Mouse (Mus musculus) lung, postnatal 10 days (tissue): ENCODE data around the gene Ifnz.
A peak's percentile ranks its signal among the peaks of the same experiment; 100 is the strongest.
"Not testable (repeated sequence)": the region's sequence is repeated elsewhere in the genome, so short reads cannot be mapped to it uniquely, and the experiment has no call there.

ENCODE experiments used
- DNase-seq: peaks from one replicate; pipeline ENCODE4 v3.0.0; 2021

The Ifnz gene

DNA sequence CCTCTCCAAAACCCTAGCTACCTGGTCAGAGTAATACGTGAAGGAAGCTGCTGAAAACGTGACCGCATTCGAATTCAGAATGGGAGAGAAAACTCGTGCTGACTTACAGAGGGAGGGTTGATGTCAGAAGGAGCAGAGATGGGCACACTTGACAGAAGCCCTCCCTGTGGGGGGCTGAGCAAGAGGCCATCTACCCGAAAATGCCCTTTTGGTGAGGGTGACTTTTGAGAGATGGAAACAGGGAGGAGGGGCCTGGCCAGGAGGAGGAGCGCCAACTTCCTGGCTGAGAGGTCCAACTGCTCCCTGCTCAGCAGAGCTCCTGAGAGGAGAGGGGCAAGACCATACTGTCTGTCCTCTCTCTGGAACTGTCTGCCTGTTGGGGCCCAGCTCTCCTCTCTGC, at the start of gene Ifnz:
Ifnz (plus strand) TSS at position 301 of the 400 bp plus-strand sequence.
- not testable (repeated sequence) for DNase-seq

DNA sequence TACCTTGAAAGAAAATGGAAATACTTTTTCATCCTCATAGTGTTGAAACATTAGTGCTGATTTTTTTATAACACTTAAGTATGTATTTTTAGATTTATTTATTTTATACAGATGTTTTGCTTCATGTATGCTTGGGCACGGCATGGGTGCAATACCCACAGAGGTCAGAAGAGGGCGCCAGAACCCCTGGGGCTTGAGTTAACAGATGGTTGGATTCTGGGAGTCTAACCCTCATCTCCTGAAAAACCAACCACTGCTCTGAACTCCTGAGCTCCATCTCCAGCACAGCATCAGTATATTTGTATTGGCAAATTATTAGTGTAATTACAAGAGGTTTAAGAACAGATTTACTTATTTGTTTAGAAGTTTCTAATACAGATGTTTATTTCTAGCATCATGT, 43.5 kb upstream of the Ifnz start:
- DNase-seq = peak; percentile 83

DNA sequence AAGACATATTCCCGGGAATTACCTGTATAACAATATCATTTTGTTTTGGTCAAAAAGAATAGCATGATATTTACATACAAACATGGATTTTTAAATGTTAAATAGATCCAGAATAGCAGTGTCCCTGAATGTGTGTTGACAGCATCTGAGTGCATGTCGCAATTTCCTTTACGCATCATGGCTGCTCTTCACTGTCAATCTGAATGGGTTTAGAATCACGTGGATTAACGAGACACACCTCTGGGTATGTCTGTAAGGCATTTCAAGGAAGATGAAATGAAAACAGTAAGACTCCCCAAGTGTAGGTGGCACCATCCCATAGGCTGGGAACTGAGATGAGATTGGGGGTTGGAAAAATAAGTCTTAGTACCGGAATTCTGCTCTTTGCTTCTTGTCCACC, 42.9 kb upstream of the Ifnz start:
- no peak for DNase-seq

DNA sequence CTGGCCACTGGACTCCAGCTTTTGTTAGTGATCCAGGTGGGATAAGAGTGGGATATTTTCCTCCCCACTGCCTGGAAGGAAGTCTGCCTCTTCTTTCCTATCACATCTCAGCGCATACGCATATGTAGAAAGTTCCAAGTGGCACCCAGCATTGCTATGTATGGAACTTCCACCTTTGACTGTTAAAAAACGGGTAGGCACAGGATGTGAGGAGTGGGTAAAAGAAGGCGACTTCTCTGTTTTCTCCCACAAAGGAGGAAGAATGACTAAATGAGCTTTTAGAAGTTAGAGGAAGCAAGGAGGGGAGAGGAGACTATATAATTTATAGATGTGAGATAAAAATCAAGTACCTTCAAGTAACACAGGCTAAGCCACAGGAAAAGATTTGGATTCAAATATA, 40.5 kb upstream of the Ifnz start:
- no peak for DNase-seq

DNA sequence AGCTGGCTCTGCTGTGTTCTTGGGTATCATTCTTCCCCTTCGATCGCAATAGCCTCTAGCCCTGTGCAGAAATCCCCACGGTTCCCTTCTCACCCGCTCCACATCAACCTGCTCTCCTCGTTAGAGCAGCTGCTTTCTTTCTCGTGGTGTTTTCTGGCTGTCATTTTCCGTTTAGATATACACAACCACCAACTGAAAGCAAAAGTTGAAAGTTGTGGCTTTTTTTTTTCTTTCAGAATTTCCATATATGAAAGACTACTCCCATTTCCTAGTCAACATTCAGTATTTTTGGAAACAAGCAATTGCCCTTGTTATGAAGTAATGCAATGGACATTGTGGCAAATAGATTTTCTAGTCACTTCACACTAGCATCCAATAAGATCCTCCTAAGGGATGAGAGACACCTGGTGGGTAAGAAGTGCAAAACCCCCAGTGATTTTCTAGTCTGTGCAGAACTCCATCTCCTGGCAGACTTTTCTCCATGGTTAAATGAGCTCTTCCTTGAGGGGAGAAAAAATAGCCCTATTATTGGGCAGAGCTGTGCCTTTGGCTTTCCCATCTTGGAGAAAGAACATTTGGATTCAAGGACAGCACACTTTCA, 39.1 kb upstream of the Ifnz start:
- no peak for DNase-seq

DNA sequence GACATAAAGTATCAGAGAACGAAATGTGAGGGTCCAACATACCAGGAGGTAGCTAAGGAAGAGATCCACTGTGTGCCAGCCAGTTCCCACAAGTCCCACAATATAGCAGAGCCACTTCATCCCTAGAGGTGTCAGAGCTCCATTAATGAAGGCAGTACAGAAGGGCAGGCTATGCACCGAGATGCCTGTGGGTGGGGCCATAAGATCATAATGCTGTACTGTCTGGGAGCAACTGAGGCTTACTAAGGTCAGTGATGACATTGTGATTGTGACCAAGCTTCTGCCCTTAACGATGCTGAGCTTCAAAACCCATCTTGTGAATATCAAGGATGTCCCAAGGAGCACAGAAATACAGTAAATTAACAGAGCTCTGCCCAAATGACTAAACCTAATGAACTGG, 37.7 kb upstream of the Ifnz start:
- no peak for DNase-seq

DNA sequence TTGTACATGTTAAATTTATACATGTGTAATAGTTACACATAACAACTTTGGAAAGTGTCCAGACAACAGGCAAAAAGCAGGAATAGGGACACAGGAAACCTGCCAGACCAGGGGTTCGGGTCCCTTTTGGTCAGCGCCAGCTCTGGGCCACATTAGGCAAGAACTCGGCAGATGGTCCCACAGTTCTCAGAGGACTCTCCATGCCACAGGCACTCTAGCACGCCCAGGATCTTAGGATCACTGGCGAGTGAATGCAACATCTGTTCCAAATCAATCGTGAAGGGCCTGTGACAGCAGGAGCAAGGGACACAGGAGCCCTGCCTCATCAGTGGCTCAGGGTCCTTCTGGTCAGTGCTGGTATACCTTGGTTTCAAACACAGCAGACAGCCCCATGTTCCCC, 32.0 kb upstream of the Ifnz start:
- DNase-seq = no peak

DNA sequence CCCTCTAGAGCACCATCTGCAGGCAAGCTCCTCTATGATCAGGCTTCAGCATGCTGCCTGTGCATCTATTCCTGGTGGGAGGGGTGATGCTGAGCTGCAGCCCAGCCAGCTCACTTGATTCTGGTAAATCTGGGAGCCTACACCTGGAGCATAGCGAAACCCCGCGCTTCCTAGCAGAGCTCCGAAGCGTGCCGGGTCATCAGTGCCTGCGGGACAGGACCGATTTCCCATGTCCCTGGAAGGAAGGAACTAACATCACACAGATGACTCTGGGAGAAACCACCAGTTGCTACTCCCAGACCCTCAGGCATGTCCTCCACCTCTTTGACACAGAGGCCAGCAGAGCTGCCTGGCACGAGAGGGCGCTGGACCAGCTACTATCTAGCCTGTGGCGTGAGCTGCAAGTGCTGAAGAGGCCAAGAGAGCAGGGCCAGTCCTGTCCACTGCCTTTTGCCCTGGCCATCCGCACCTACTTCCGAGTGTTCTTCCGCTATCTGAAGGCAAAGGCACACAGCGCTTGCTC, 27.1 kb upstream of the Ifnz start, which contains the start of gene Gm13271:
Gm13271 (plus strand) TSS at position 51 of the 523 bp plus-strand sequence.
- DNase-seq = peak; percentile 69

DNA sequence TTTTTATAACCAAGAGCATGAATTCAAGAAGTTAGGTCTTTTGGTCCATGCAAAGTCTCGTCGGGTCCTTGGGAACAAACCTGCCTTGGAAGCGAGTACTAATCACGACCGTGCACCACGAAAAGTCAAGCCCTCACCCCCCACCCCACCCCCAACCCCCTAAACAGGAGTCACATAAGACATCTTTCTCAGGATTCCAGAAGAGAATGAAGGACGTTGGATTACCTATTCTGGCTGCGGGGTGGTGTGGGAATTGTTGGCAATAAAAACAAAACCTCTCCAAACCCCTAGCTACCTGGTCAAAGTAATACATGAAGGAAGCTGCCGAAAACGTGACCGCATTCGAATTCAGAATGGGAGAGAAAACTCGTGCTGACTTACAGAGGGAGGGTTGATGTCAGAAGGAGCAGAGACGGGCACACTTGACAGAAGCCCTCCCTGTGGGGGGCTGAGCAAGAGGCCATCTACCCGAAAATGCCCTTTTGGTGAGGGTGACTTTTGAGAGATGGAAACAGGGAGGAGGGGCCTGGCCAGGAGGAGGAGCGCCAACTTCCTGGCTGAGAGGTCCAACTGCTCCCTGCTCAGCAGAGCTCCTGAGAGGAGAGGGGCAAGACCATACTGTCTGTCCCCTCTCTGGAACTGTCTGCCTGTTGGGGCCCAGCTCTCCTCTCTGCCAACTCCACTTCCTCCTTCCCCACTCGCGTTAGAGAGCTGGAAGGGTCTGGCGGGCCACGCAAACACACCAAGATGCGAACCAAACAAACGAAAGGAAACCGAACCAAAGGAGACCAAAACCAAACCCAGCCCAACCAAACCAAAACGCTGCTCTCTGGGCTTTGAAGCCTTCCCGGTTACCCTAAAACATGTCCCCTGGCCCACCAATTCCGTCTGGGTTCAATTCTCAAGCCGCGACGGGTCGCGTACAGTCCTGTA, 25.1 kb upstream of the Ifnz start:
- DNase-seq = peak; percentile 23

DNA sequence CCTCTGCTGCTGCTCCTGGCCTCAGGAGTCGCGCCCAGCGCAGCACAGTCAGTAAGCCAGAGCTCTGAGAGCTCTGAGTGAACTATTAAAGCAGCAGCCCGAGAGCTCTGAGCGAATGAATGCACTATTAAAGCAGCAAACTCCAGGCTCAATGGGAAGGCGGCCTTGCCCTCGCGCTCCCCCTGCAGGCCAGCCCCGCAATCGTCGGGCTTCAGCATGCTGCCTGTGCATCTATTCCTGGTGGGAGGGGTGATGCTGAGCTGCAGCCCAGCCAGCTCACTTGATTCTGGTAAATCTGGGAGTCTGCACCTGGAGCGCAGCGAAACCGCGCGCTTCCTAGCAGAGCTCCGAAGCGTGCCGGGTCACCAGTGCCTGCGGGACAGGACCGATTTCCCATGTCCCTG, 24.3 kb upstream of the Ifnz start:
- DNase-seq = peak; percentile 91

DNA sequence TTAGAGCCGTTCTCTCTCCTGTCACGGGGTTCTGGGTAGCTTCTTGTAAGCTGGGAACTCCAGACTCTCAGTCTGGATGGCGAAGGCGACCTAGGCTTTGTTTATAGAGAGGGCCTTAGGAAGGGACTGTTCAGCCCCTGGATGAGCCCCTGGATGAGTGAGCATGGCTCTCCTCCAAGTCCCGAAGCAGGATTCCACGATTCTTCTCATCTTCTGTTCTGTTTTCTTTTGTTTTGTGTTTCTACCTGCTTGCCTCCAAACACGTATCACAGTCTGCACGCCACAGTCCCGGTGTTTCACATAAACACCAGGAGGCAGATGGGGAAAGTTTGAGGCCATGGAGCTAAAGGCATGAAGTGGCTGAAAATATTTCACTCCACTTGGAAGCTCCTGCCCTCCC, 23.2 kb upstream of the Ifnz start:
- not testable (repeated sequence) for DNase-seq

DNA sequence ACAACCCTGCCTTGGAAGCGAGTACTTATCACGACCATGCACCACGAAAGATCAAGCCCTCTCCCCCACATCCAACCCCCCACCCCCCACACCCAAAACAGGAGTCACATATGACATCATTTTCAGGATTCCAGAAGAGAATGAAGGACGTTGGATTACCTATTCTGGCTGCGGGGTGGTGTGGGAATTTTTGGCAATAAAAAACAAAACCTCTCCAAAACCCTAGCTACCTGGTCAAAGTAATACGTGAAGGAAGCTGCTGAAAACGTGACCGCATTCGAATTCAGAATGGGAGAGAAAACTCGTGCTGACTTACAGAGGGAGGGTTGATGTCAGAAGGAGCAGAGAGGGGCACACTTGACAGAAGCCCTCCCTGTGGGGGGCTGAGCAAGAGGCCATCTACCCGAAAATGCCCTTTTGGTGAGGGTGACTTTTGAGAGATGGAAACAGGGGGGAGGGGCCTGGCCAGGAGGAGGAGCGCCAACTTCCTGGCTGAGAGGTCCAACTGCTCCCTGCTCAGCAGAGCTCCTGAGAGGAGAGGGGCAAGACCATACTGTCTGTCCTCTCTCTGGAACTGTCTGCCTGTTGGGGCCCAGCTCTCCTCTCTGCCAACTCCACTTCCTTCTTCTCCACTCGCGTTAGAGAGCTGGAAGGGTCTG, 22.2 kb upstream of the Ifnz start, which contains the start of gene Gm13283:
Gm13283 (plus strand) TSS at position 510 of the 659 bp plus-strand sequence.
- peak; percentile 75 for DNase-seq

DNA sequence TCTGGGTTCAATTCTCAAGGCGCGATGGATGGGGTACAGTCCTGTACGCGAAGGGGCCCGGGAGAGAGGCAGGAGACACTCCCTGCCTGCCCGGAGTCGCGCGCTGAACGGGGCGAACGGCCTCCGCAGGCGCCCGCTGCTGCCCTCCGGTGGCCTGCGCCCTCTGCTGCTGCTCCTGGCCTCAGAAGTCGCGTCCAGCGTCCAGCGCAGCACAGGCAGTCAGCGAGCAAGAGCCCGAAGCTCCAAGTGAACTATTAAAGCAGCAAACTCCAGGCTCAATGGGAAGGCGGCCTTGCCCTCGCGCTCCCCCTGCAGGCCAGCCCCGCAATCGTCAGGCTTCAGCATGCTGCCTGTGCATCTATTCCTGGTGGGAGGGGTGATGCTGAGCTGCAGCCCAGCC, 21.5 kb upstream of the Ifnz start:
- DNase-seq = peak; percentile 88

DNA sequence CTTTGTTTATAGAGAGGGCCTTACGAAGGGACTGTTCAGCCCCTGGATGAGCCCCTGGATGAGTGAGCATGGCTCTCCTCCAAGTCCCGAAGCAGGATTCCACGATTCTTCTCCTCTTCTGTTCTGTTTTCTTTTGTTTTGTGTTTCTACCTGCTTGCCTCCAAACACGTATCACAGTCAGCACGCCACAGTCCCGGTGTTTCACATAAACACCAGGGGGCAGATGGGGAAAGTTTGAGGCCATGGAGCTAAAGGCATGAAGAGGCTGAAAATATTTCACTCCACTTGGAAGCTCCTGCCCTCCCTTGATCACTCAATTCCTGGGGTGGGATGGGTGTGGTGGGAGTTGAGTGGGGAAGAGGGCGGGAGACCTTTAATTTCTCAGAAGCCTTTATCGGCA, 20.2 kb upstream of the Ifnz start:
- peak; percentile 80 for DNase-seq

DNA sequence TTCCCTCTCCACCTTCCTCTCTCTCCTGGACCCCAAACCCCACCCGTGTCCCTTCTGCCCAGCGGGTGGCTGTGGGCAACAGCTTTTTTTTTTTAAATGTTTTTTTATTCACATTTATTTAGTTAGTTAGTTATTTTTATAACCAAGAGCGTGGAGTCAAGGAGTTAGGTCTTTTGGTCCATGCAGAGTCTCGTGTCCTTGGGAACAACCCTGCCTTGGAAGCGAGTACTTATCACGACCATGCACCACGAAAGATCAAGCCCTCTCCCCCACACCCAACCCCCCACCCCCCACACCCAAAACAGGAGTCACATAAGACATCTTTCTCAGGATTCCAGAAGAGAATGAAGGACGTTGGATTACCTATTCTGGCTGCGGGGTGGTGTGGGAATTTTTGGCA, 19.6 kb upstream of the Ifnz start:
- not testable (repeated sequence) for DNase-seq

DNA sequence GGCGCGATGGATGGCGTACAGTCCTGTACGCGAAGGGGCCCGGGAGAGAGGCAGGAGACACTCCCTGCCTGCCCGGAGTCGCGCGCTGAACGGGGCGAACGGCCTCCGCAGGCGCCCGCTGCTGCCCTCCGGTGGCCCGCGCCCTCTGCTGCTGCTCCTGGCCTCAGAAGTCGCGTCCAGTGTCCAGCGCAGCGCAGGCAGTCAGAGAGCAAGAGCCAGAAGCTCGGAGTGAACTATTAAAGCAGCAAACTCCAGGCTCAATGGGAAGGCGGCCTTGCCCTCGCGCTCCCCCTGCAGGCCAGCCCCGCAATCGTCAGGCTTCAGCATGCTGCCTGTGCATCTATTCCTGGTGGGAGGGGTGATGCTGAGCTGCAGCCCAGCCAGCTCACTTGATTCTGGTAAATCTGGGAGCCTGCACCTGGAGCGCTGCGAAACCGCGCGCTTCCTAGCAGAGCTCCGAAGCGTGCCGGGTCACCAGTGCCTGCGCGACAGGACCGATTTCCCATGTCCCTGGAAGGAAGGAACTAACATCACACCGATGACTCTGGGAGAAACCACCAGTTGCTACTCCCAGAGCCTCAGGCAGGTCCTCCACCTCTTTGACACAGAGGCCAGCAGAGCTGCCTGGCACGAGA, 18.4 kb upstream of the Ifnz start:
- DNase-seq = peak; percentile 70

DNA sequence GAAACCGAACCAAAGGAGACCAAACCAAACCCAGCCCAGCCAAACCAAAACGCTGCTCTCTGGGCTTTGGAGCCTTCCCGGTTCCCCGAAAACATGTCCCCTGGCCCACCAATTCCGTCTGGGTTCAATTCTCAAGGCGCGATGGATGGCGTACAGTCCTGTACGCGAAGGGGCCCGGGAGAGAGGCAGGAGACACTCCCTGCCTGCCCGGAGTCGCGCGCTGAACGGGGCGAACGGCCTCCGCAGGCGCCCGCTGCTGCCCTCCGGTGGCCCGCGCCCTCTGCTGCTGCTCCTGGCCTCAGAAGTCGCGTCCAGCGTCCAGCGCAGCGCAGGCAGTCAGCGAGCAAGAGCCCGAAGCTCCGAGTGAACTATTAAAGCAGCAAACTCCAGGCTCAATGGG, 8.4 kb upstream of the Ifnz start, which contains the start of gene Gm13290:
Gm13290 (plus strand) TSS at position 301 of the 400 bp plus-strand sequence.
- not testable (repeated sequence) for DNase-seq

DNA sequence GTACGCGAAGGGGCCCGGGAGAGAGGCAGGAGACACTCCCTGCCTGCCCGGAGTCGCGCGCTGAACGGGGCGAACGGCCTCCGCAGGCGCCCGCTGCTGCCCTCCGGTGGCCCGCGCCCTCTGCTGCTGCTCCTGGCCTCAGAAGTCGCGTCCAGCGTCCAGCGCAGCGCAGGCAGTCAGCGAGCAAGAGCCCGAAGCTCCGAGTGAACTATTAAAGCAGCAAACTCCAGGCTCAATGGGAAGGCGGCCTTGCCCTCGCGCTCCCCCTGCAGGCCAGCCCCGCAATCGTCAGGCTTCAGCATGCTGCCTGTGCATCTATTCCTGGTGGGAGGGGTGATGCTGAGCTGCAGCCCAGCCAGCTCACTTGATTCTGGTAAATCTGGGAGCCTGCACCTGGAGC, 5.3 kb upstream of the Ifnz start, which contains the start of gene Gm13289:
Gm13289 (plus strand) TSS at position 301 of the 400 bp plus-strand sequence.
- not testable (repeated sequence) for DNase-seq

DNA sequence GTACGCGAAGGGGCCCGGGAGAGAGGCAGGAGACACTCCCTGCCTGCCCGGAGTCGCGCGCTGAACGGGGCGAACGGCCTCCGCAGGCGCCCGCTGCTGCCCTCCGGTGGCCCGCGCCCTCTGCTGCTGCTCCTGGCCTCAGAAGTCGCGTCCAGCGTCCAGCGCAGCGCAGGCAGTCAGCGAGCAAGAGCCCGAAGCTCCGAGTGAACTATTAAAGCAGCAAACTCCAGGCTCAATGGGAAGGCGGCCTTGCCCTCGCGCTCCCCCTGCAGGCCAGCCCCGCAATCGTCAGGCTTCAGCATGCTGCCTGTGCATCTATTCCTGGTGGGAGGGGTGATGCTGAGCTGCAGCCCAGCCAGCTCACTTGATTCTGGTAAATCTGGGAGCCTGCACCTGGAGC, 2.4 kb upstream of the Ifnz start, which contains the start of gene Gm13272:
Gm13272 (plus strand) TSS at position 301 of the 400 bp plus-strand sequence.
- not testable (repeated sequence) for DNase-seq

DNA sequence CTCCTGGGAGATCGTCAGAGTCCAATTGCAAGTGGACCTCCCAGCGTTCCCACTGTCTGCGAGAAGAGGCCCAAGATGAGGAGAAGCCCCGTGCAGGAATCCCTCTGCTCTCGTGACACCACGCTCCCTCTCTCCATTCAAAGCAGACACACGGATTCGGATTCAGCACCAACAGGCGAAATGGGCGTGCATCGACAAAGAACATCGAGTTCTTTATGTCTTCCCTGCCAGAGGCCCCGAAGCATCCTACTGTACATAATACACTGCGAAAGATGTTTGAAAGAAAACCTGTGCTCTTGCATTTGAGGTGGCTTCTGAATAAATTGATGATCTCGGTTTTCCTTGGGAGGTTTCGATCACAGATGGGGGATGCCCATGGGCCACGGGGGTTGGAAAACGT, 1.6 kb upstream of the Ifnz start:
- not testable (repeated sequence) for DNase-seq

DNA sequence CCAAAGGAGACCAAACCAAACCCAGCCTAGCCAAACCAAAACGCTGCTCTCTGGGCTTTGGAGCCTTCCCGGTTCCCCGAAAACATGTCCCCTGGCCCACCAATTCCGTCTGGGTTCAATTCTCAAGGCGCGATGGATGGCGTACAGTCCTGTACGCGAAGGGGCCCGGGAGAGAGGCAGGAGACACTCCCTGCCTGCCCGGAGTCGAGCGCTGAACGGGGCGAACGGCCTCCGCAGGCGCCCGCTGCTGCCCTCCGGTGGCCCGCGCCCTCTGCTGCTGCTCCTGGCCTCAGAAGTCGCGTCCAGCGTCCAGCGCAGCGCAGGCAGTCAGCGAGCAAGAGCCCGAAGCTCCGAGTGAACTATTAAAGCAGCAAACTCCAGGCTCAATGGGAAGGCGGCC, 404 bp downstream of the Ifnz start:
- peak; percentile 32 for DNase-seq

DNA sequence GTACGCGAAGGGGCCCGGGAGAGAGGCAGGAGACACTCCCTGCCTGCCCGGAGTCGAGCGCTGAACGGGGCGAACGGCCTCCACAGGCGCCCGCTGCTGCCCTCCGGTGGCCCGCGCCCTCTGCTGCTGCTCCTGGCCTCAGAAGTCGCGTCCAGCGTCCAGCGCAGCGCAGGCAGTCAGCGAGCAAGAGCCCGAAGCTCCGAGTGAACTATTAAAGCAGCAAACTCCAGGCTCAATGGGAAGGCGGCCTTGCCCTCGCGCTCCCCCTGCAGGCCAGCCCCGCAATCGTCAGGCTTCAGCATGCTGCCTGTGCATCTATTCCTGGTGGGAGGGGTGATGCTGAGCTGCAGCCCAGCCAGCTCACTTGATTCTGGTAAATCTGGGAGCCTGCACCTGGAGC, 3.5 kb downstream of the Ifnz start, which contains the start of gene Gm13276:
Gm13276 (plus strand) TSS at position 301 of the 400 bp plus-strand sequence.
- DNase-seq = not testable (repeated sequence)
